Mouse (Mus musculus): ENCODE data around the gene Samd4. TPM values are rescaled to one million over a fixed set of nuclear protein-coding genes. Genes with fewer than 3 reads are reported as not detected.

Samd4 gene
- total and polyA plus RNA-seq, 2 experiments from 2014 or later: 3.5 to 15.2 TPM

- DNase-seq (no peak), ATAC-seq (no peak)
- H3K36me3 ChIP-seq (ENCODE audit: insufficient read depth): no peaks in the 10 kb centered on the region
- no peaks in the 10 kb centered on the region for H3K9me3 ChIP-seq (ENCODE audit: low read length)
- H3K4me3 ChIP-seq (ENCODE audit: low read depth, low read length): no peak overlapping the region
- H3K27me3 ChIP-seq (ENCODE audit: insufficient read depth, low read length): no peaks in the 10 kb centered on the region
- no peak overlapping the region for H3K9ac ChIP-seq
- no peak overlapping the region for H3K4me2 ChIP-seq (ENCODE audit: low read depth)
- H3K4me1 ChIP-seq (ENCODE audit: insufficient read depth): no peaks in the 10 kb centered on the region
- WGBS: 95% methylated on average over 2 of the region's 2 CpGs
- H3K27ac ChIP-seq (ENCODE audit: low read depth, low read length): no peak overlapping the region
- TF ChIP-seq CTCF (IDR thresholded peaks at IDR 0.05; ENCODE audit: low read depth): no peak
Observed at GRCm38 (mm10) chr14:46952264-46952663, 69.6 kb downstream of the Samd4 start.

- no peak for DNase-seq
- no peak overlapping the region for H3K4me2 ChIP-seq (ENCODE audit: low read depth)
- H3K4me3 ChIP-seq (ENCODE audit: low read depth, low read length): no peak overlapping the region
- no peak overlapping the region for H3K9ac ChIP-seq
- H3K36me3 ChIP-seq (ENCODE audit: insufficient read depth): no peaks in the 10 kb centered on the region
- H3K9me3 ChIP-seq (ENCODE audit: low read length): no peaks in the 10 kb centered on the region
- no peak for ATAC-seq
- no peak overlapping the region for H3K27ac ChIP-seq (ENCODE audit: low read depth, low read length)
- H3K27me3 ChIP-seq (ENCODE audit: insufficient read depth, low read length): no peaks in the 10 kb centered on the region
- TF ChIP-seq CTCF (IDR thresholded peaks at IDR 0.05; ENCODE audit: low read depth): no peak
- H3K4me1 ChIP-seq (ENCODE audit: insufficient read depth): no peaks in the 10 kb centered on the region
- WGBS: 63% methylated on average over 2 of the region's 2 CpGs
Observed at GRCm38 (mm10) chr14:46955109-46955508, 72.5 kb downstream of the Samd4 start.

- no peak overlapping the region for H3K4me3 ChIP-seq (ENCODE audit: low read depth, low read length)
- H3K9me3 ChIP-seq (ENCODE audit: low read length): no peaks in the 10 kb centered on the region
- H3K4me1 ChIP-seq (ENCODE audit: insufficient read depth): no peaks in the 10 kb centered on the region
- WGBS: 45% methylated on average over 9 of the region's 9 CpGs
- no peak overlapping the region for H3K27ac ChIP-seq (ENCODE audit: low read depth, low read length)
- H3K4me2 ChIP-seq (ENCODE audit: low read depth): no peak overlapping the region
- TF ChIP-seq CTCF (IDR thresholded peaks at IDR 0.05; ENCODE audit: low read depth): no peak
- DNase-seq (no peak), ATAC-seq (no peak)
- no peaks in the 10 kb centered on the region for H3K27me3 ChIP-seq (ENCODE audit: insufficient read depth, low read length)
- no peak overlapping the region for H3K9ac ChIP-seq
- no peaks in the 10 kb centered on the region for H3K36me3 ChIP-seq (ENCODE audit: insufficient read depth)
Observed at GRCm38 (mm10) chr14:46955574-46956043, 73.0 kb downstream of the Samd4 start.

DNA sequence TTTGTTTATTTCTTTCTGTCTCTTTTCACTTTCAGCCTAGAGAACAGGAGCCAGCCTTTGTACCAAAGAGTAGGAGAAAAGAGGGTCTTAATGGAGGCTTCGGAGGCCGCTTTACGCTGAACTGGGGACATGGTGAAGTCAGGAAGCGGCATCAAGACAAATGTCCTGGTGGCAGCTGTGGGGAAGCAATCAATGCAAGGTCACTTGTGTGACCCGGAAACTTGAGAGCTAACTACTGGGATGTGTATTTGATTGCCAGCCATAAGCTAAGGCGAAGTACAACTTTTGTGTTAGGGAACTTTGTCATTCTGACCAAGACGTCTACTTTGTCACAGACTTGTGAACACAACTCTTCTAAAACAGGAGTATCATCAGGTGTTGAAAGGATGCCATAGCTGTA lies 73.5 kb downstream of the Samd4 start:
- Histone ChIP-seq H3K27ac (ENCODE audit: low read depth, low read length) (no peak overlapping the region), H3K9ac (no peak overlapping the region), H3K27me3 (ENCODE audit: insufficient read depth, low read length) (no peaks in the 10 kb centered on the region), H3K9me3 (ENCODE audit: low read length) (no peaks in the 10 kb centered on the region), H3K4me2 (ENCODE audit: low read depth) (no peak overlapping the region), H3K4me3 (ENCODE audit: low read depth, low read length) (no peak overlapping the region), H3K36me3 (ENCODE audit: insufficient read depth) (no peaks in the 10 kb centered on the region), H3K4me1 (ENCODE audit: insufficient read depth) (no peaks in the 10 kb centered on the region)
- ATAC-seq (no peak), DNase-seq (no peak)
- TF ChIP-seq CTCF (IDR thresholded peaks at IDR 0.05; ENCODE audit: low read depth): no peak
- 54% methylated on average over 7 of the region's 7 CpGs for WGBS

DNA sequence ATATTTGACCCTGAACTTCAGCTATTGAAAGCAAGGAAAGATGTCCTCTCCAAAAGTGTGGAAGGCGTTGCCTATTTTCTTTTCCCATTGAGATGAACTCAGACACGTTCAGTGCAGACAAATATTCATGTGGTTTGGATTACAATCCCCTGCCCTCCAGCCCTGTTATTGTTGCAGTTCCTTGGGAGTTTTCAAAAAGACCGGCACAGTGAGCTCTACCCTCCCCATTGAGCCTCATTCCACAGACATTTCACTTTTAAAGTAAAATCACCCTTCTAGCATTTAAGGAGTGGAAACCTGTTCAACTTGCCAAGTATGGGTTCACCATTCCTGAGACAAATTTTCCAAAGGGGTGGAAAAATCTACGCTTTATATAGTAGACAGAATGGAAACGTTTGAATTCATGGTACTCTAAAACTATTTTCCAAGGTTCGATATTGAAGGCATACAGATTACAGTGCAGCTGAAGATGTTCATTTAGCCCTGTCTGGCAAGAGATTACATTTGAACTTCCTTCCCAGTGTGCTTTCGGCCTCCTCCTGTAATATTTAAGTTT lies 76.6 kb downstream of the Samd4 start:
- WGBS: 66% methylated on average over 7 of the region's 7 CpGs

DNA sequence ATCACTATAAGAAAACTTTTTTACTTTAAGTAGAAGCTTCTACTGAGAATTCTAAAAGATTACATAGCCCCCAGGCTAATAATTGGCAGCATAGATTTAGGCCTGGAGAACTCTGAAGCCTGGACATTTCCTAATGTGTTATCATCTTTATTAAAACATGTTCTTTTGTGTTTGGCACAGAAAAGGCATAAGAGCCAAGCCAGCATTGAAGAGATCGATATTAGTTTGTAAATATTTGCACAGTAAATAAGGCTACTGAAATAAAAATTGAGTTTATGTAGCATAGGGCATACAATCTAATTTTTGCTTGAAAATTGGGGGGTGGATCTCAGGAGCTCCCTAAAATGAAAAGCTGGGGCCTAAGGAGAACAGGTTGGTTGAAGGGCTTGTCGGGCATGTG lies 77.2 kb downstream of the Samd4 start:
- H3K4me1 ChIP-seq (ENCODE audit: insufficient read depth): no peaks in the 10 kb centered on the region
- TF ChIP-seq CTCF (IDR thresholded peaks at IDR 0.05; ENCODE audit: low read depth): no peak
- H3K27ac ChIP-seq (ENCODE audit: low read depth, low read length): no peak overlapping the region
- no peak overlapping the region for H3K9ac ChIP-seq
- H3K4me2 ChIP-seq (ENCODE audit: low read depth): no peak overlapping the region
- H3K27me3 ChIP-seq (ENCODE audit: insufficient read depth, low read length): no peaks in the 10 kb centered on the region
- 90% methylated on average over 2 of the region's 2 CpGs for WGBS
- DNase-seq: no peak
- no peaks in the 10 kb centered on the region for H3K9me3 ChIP-seq (ENCODE audit: low read length)
- H3K4me3 ChIP-seq (ENCODE audit: low read depth, low read length): no peak overlapping the region
- no peaks in the 10 kb centered on the region for H3K36me3 ChIP-seq (ENCODE audit: insufficient read depth)
- ATAC-seq: no peak

More for the DNA sequence above, 76.6 kb downstream of the Samd4 start:
- no peaks in the 10 kb centered on the region for H3K27me3 ChIP-seq (ENCODE audit: insufficient read depth, low read length)
- H3K9me3 ChIP-seq (ENCODE audit: low read length): no peaks in the 10 kb centered on the region
- H3K4me1 ChIP-seq (ENCODE audit: insufficient read depth): no peaks in the 10 kb centered on the region
- no peak overlapping the region for H3K4me3 ChIP-seq (ENCODE audit: low read depth, low read length)
- H3K27ac ChIP-seq (ENCODE audit: low read depth, low read length): no peak overlapping the region
- H3K9ac ChIP-seq: no peak overlapping the region
- no peak for TF ChIP-seq CTCF (IDR thresholded peaks at IDR 0.05; ENCODE audit: low read depth)
- H3K36me3 ChIP-seq (ENCODE audit: insufficient read depth): no peaks in the 10 kb centered on the region
- ATAC-seq (no peak), DNase-seq (no peak)
- H3K4me2 ChIP-seq (ENCODE audit: low read depth): no peak overlapping the region

DNA sequence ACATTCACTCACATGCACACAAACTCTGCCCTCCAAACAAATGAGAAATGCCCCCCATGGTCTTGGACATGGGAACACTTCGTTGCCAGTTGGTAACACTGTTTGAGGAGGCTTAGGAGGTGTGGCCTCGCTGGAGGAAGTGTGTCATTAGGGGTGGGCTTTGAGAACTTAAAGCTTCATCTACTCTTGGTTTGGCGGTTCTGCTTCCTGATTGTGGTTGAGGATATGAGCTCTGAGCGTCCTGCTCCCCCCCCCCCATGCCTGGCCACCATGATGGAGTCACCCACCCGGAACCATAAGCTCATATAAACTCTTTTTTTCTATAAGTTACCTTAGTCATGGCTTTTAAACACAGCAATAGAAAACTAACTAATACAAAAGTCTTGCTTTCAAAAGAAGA lies 80.2 kb downstream of the Samd4 start:
- WGBS: 84% methylated on average over 5 of the region's 5 CpGs
- Histone ChIP-seq H3K4me3 (ENCODE audit: low read depth, low read length) (no peak overlapping the region), H3K36me3 (ENCODE audit: insufficient read depth) (no peaks in the 10 kb centered on the region), H3K4me2 (ENCODE audit: low read depth) (no peak overlapping the region), H3K4me1 (ENCODE audit: insufficient read depth) (no peaks in the 10 kb centered on the region), H3K27me3 (ENCODE audit: insufficient read depth, low read length) (no peaks in the 10 kb centered on the region), H3K27ac (ENCODE audit: low read depth, low read length) (no peak overlapping the region), H3K9me3 (ENCODE audit: low read length) (no peaks in the 10 kb centered on the region), H3K9ac (no peak overlapping the region)
- ATAC-seq: no peak
- no peak for DNase-seq
- TF ChIP-seq CTCF (IDR thresholded peaks at IDR 0.05; ENCODE audit: low read depth): no peak

Data from forebrain, postnatal 0 days (tissue).